Mouse (Mus musculus): ENCODE measurements around the gene Fam193b. TPM values are rescaled to one million over a fixed set of nuclear protein-coding genes. Genes with fewer than 3 reads are reported as not detected.
"Not testable (repeated sequence)": the region's sequence is repeated elsewhere in the genome, so short reads cannot be mapped to it uniquely, and the experiment has no call there.

Gene Fam193b
- 10 to 100 TPM in 1 of 2 experiments, 1 to 10 TPM in 1; 9.6 to 13.4 TPM for total RNA-seq (2021)
- long read RNA-seq, experiment 1, full-length matches to known transcripts: 1 of 3 reads
- long read RNA-seq, experiment 1, partial matches to known transcripts: 2 of 3 reads
- long read RNA-seq, experiment 1, other reads (novel, unspliced or antisense): 0 of 3 reads
- long read RNA-seq, experiment 2, partial matches to known transcripts: 3 of 4 reads
- long read RNA-seq, experiment 2, other reads (novel, unspliced or antisense): 1 of 4 reads

- peak; percentile 92 to 94 for DNase-seq
- intact Hi-C loops (cut with DNase I): no loop called here
These were observed at the start of gene Fam193b for GRCm38 (mm10) chr13:55571027-55571751. Fam193b (minus strand) TSS chr13:55571120.

GRCm38 (mm10) chr13:55620275-55620674, 49.4 kb upstream of the Fam193b start:
- intact Hi-C loops (cut with DNase I): no loop called here
- DNase-seq: no peak

GRCm38 (mm10) chr13:55619328-55619727, 48.4 kb upstream of the Fam193b start:
- DNase-seq: no peak
- intact Hi-C loops (cut with DNase I): no loop called here

GRCm38 (mm10) chr13:55613471-55613870, 42.6 kb upstream of the Fam193b start:
- intact Hi-C loops (cut with DNase I): no loop called here
- DNase-seq: no peak

GRCm38 (mm10) chr13:55611996-55612395, 41.1 kb upstream of the Fam193b start:
- intact Hi-C loops (cut with DNase I): no loop called here
- DNase-seq: no peak

GRCm38 (mm10) chr13:55607624-55608006, 36.7 kb upstream of the Fam193b start:
- no peak for DNase-seq
- intact Hi-C loops (cut with DNase I): no loop called here

GRCm38 (mm10) chr13:55606899-55607623, 36.1 kb upstream of the Fam193b start:
- DNase-seq: no peak
- intact Hi-C loops (cut with DNase I): no loop called here

- DNase-seq: no peak
- intact Hi-C loops (cut with DNase I): loop anchor here (2.0 to 5.0 kb wide), 2 partner anchors 36 to 123 kb away; partner anchors contain the start of gene Pcbd2
These were observed 33.7 kb upstream of the Fam193b start for GRCm38 (mm10) chr13:55604606-55605005.

GRCm38 (mm10) chr13:55601611-55602010, 30.7 kb upstream of the Fam193b start:
- peak; percentile 73 to 75 for DNase-seq
- intact Hi-C loops (cut with DNase I): loop anchor here (5.0 kb wide), 1 partner anchor 126 kb away; the partner anchor contains the start of gene Pcbd2

GRCm38 (mm10) chr13:55600657-55601056, 29.7 kb upstream of the Fam193b start:
- intact Hi-C loops (cut with DNase I): loop anchor here (5.0 kb wide), 1 partner anchor 127 kb away; the partner anchor contains the start of gene Pcbd2

GRCm38 (mm10) chr13:55599566-55600540, 28.9 kb upstream of the Fam193b start, which contains the start of gene B4galt7:
B4galt7 (plus strand) TSS chr13:55599896.
- intact Hi-C loops (cut with DNase I): loop anchor here (5.0 kb wide), 1 partner anchor 127 kb away; the partner anchor contains the start of gene Pcbd2

More at GRCm38 (mm10) chr13:55600657-55601056, 29.7 kb upstream of the Fam193b start:
- DNase-seq: no peak

GRCm38 (mm10) chr13:55596802-55597201, 25.9 kb upstream of the Fam193b start:
- intact Hi-C loops (cut with DNase I): no loop called here
- no peak for DNase-seq

More at GRCm38 (mm10) chr13:55599566-55600540, 28.9 kb upstream of the Fam193b start, which contains the start of gene B4galt7:
- DNase-seq: peak; percentile 82 to 87

- peak in 1 of 2 experiments; percentile 43 for DNase-seq
- intact Hi-C loops (cut with DNase I): no loop called here
These were observed 24.5 kb upstream of the Fam193b start for GRCm38 (mm10) chr13:55595375-55595774.

GRCm38 (mm10) chr13:55593254-55593747, 22.4 kb upstream of the Fam193b start:
- no peak for DNase-seq
- intact Hi-C loops (cut with DNase I): no loop called here

GRCm38 (mm10) chr13:55592512-55593253, 21.8 kb upstream of the Fam193b start:
- intact Hi-C loops (cut with DNase I): no loop called here
- peak; percentile 91 to 94 for DNase-seq

- intact Hi-C loops (cut with DNase I): no loop called here
- no peak for DNase-seq
These were observed 21.1 kb upstream of the Fam193b start for GRCm38 (mm10) chr13:55591961-55592490.

GRCm38 (mm10) chr13:55578086-55578485, 7.2 kb upstream of the Fam193b start:
- intact Hi-C loops (cut with DNase I): loop anchor here (5.0 kb wide), 1 partner anchor 36 kb away; no protein-coding TSS in a partner anchor
- DNase-seq: no peak

- DNase-seq: not testable (repeated sequence)
- intact Hi-C loops (cut with DNase I): loop anchor here (5.0 kb wide), 1 partner anchor 35 kb away; no protein-coding TSS in a partner anchor
These were observed 6.0 kb upstream of the Fam193b start for GRCm38 (mm10) chr13:55576872-55577271.

Measured in gastrocnemius, postnatal 36 days (tissue).